Mouse (Mus musculus) embryonic facial prominence, embryonic 11.5 days (tissue): Measurements from ENCODE around the gene Galnt12. TPM values are rescaled to one million over a fixed set of nuclear protein-coding genes. Genes with fewer than 3 reads are reported as not detected.

ENCODE experiments used
- ATAC-seq: fragments of 200-750 bp; cut with Nextera tagmentation; replicated peaks from 2 replicates; pipeline ENCODE4 v1.8.0; 2017; ENCODE audit warnings: low read depth; ENCODE audit not compliant: insufficient number of reproducible peaks, low FRiP score, low TSS enrichment
- DNase-seq: peaks from one replicate; pipeline ENCODE4 v3.0.0-alpha.2; 2015; ENCODE audit warnings: low spot score
- H3K27ac ChIP-seq: fragments of 300-500 bp; sonication (generic); replicated peaks from 2 replicates; pipeline ENCODE4 v1.5.1; 2014; ENCODE audit warnings: mild to moderate bottlenecking, low read depth, low read length, control low read depth
- H3K27me3 ChIP-seq: fragments of 300-500 bp; sonication (generic); 2 replicates; pipeline ENCODE4 v1.6.1; 2014; ENCODE audit warnings: mild to moderate bottlenecking, low read length, moderate library complexity, mixed read lengths; ENCODE audit not compliant: control insufficient read depth, insufficient read depth
- H3K36me3 ChIP-seq: fragments of 300-500 bp; sonication (generic); replicated peaks from 2 replicates; pipeline ENCODE4 v1.6.1; 2014; ENCODE audit warnings: low read depth, mild to moderate bottlenecking, low read length, moderate library complexity, mixed read lengths; ENCODE audit not compliant: control insufficient read depth, insufficient read depth
- H3K4me1 ChIP-seq: fragments of 300-500 bp; sonication (generic); 2 replicates; pipeline ENCODE4 v1.6.1; 2014; ENCODE audit warnings: low read length, mixed read lengths; ENCODE audit not compliant: control insufficient read depth, insufficient read depth
- H3K4me2 ChIP-seq: fragments of 300-500 bp; sonication (generic); 2 replicates; pipeline ENCODE4 v1.6.1; 2014; ENCODE audit warnings: low read depth, mild to moderate bottlenecking, control low read depth, low read length, moderate library complexity
- H3K4me3 ChIP-seq: fragments of 300-500 bp; sonication (generic); 2 replicates; pipeline ENCODE4 v1.5.1; 2014; ENCODE audit warnings: low read depth, low read length, control low read depth
- H3K9ac ChIP-seq: fragments of 300-500 bp; sonication (generic); replicated peaks from 2 replicates; pipeline ENCODE4 v1.6.1; 2014; ENCODE audit warnings: mild to moderate bottlenecking, control low read depth, low read length
- H3K9me3 ChIP-seq: fragments of 300-500 bp; sonication (generic); replicated peaks from 2 replicates; pipeline ENCODE4 v1.6.1; 2016; ENCODE audit warnings: mild to moderate bottlenecking, low read length, inconsistent platforms, mixed read lengths; ENCODE audit not compliant: control insufficient read depth
- WGBS: fragments of 180-500 bp; shearing (Covaris S2); extraction: QIAGEN DNeasy Blood & Tissue Kit; methylation state at CpG from one replicate; pipeline ENCODE4 v1.1.7; 2014; 5-methylcytosine and 5-hydroxymethylcytosine counted together
- polyA plus RNA-seq: library from polyadenylated mRNA; unstranded; fragments of >200 nt; fragmentation: Nextera tagmentation; extraction: Ambion mirVana; gene quantifications from 2 replicates; pipeline ENCODE4 v1.2.1, GENCODE M21; 2014

Gene Galnt12
- polyA plus RNA-seq, 1 experiment from 2014 or later, result 2.3 TPM

DNA sequence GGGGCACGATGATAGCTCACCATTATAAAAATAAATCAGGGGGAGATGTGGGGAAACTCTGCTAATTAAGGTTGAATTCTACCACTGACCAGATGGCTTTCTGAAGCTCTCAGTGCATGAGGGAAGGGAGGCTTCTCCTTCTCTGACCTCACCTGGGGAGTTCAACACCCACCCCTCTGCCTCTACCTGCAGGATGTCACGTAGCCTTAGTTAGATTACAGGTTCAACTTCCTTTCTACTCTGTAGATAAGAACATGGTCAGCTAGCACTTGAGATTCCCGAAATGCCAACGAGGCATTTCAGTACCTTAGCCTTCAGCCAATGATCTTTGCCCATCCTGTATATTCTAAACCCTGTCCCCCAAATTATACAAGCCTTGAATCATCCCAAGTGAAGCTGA is 54.9 kb downstream of the Galnt12 start:
- H3K27ac ChIP-seq, result no peak overlapping the region
- WGBS, result 88% methylated on average over 4 of the region's 4 CpGs
- ATAC-seq (no peak), DNase-seq (no peak)
- H3K36me3 ChIP-seq, result no peaks in the 10 kb centered on the region
- H3K9ac ChIP-seq, result no peak overlapping the region
- H3K9me3 ChIP-seq, result no peaks in the 10 kb centered on the region
- H3K4me3 ChIP-seq, result no peak overlapping the region
- H3K27me3 ChIP-seq, result no peaks in the 10 kb centered on the region
- no peak overlapping the region for H3K4me2 ChIP-seq
- no peaks in the 10 kb centered on the region for H3K4me1 ChIP-seq

DNA sequence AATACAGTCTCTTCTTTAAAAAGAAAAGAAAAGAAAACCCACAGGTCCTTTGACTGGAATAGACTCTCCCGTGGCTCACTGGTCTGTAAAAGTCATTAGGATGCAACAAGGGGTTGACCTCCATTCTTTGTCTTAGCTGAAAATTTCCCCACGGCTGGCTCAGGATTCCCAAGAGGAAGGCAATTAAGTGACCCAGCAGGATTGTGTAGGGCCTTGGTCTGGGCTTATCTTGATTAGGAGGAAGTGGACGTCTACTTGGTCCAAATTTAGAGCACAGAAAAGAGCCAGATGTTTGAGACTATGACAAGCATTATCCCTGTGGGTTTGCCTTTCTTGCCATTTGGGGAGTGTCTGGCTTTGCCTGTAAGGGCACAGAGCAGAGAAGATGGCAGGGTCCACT is 58.3 kb downstream of the Galnt12 start:
- Histone ChIP-seq H3K4me3 (no peak overlapping the region), H3K27me3 (no peaks in the 10 kb centered on the region), H3K9me3 (no peaks in the 10 kb centered on the region), H3K4me1 (no peaks in the 10 kb centered on the region), H3K9ac (no peak overlapping the region), H3K4me2 (no peak overlapping the region), H3K27ac (no peak overlapping the region), H3K36me3 (no peaks in the 10 kb centered on the region)
- DNase-seq (no peak), ATAC-seq (no peak)
- WGBS, result 17% methylated on average over 3 of the region's 3 CpGs

DNA sequence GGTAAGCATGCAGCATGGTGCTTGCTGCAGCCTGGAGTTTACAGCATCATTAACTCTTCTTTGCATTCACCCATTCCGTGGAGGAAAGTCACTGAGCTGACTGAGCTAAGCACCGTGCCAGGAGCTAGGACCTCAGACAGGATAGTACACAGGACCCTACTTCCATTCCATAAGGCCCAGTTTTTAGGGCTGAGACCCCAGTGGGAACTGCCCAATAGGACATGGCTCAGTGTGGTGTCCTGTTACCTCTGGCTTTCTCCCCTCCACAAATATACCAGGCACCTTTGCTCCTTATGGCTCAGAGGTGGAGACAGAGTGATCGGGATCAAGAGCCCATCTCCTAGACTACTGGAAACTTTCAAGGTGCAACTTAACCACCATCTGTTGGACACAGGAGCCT is 59.1 kb downstream of the Galnt12 start:
- no peak for DNase-seq

DNA sequence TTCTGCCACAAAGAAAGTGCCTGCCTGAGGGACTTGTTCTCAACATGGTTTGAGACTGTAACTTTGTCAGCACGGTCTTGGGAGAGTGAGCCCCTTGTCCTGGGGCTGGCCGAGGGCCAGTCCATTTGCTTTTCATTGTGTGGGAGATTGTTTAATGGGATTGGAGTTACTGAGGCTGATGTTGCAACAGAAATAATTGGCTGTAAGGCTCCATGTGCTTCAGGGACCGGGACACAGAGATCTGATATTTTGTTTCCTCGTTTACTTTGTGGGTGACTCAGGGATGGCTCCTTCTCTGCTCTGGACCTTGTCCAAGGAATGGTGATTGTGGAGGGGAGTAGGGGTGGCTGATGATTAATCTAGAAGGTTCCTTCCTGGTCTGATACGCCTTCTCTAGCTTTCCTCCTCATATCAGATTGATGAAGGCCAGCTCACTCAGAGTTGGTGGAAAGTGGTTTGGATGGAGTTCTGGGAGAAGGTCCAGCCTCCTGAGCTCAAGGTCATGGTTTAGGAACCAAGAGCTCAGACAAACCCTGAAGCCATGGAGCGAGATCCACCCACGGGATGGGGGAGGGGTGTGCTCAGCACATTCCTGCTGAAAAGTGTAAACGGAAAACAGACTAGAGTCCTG is 60.0 kb downstream of the Galnt12 start:
- DNase-seq (no peak), ATAC-seq (no peak)
- no peak overlapping the region for H3K4me2 ChIP-seq
- H3K4me1 ChIP-seq, result no peaks in the 10 kb centered on the region
- no peak overlapping the region for H3K27ac ChIP-seq
- H3K27me3 ChIP-seq, result no peaks in the 10 kb centered on the region
- WGBS, result 79% methylated on average over 8 of the region's 8 CpGs
- no peaks in the 10 kb centered on the region for H3K9me3 ChIP-seq
- no peaks in the 10 kb centered on the region for H3K36me3 ChIP-seq
- no peak overlapping the region for H3K9ac ChIP-seq
- no peak overlapping the region for H3K4me3 ChIP-seq

More for the DNA sequence above, 59.1 kb downstream of the Galnt12 start:
- H3K9me3 ChIP-seq, result no peaks in the 10 kb centered on the region
- H3K4me3 ChIP-seq, result no peak overlapping the region
- H3K4me1 ChIP-seq, result no peaks in the 10 kb centered on the region
- no peak overlapping the region for H3K27ac ChIP-seq
- H3K36me3 ChIP-seq, result no peaks in the 10 kb centered on the region
- WGBS, result 89% methylated on average over 3 of the region's 3 CpGs
- no peak for ATAC-seq
- no peak overlapping the region for H3K9ac ChIP-seq
- no peaks in the 10 kb centered on the region for H3K27me3 ChIP-seq
- no peak overlapping the region for H3K4me2 ChIP-seq

DNA sequence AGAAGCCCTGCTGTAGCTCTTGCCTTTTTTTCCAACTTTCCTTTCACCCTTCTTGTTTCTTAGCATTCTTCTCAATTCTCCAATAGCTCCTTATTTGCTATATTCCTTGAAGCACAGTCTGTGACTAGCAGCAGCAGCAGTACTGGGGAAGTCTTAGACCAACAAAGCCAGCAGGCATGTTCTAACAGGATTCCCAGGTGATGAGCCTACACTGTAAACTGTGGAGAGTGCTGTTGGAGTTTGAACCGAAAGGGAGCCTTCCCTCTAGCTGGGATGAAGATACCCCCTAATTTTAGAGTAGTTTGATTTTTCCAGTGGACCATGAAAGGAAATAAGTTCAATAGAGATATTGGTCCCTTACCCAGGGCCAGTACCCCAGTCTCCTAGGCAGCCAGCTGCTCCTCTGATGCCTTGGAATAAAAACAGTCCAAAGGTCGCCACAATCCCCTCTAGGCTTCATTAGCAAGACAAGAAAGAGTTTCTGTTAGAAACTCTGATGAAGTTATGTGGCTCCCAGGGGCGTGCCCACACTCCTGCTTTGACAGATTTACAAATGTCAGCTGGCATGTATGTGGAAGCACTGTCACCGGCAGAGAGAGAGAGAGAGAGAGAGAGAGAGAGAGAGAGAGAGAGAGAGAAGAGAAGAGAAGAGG is 69.5 kb downstream of the Galnt12 start:
- no peaks in the 10 kb centered on the region for H3K36me3 ChIP-seq

DNA sequence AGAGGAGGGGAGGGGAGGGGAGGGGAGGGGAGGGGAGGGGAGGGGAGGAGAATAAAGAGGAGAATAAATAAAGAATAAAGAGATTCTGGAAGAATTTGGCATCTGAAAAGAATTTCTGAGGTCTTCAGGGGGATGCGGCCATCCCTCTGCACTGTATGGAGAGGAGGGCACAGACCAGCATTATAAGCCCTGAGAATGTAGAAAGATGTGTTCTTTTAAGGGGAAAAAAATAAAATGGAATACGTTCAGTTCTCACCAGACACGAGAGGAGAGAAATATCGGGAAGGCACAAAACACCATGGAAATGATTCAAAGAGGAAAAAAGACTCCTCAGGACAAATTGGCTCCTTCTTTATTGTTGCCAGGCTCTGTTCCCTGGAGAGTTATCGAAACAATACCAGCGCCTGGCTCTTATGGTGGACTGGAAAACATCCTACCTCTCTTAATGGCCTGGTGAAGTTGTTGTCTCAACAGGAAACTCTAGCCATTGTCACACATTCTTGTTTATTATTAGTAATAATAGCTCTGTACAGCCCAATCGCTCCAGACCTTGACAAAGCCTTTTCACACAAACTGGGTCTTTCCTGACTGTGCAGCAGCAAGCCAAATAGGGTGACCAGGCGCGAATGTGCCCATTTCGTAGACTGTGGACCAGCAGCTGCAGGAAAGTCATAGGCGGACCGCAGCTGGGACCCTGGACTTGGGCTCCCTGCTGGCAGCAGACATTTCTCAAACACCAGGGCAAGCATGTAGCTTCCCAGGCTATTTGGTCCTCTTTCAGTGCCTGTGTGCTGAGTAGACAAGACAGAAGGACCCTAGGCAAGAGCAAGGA is 70.3 kb downstream of the Galnt12 start:
- Histone ChIP-seq H3K27ac (no peak overlapping the region), H3K4me2 (no peak overlapping the region), H3K4me3 (no peak overlapping the region), H3K36me3 (no peaks in the 10 kb centered on the region), H3K9ac (no peak overlapping the region), H3K9me3 (no peaks in the 10 kb centered on the region), H3K4me1 (no peaks in the 10 kb centered on the region), H3K27me3 (no peaks in the 10 kb centered on the region)
- DNase-seq (no peak), ATAC-seq (no peak)
- WGBS, result 70% methylated on average over 12 of the region's 12 CpGs

More for the DNA sequence above, 69.5 kb downstream of the Galnt12 start:
- 8% methylated on average over 3 of the region's 4 CpGs for WGBS
- Histone ChIP-seq H3K4me2 (no peak overlapping the region), H3K9me3 (no peaks in the 10 kb centered on the region), H3K4me1 (no peaks in the 10 kb centered on the region), H3K4me3 (no peak overlapping the region), H3K9ac (no peak overlapping the region), H3K27me3 (no peaks in the 10 kb centered on the region), H3K27ac (no peak overlapping the region)
- DNase-seq (peak; percentile 15), ATAC-seq (no peak)

DNA sequence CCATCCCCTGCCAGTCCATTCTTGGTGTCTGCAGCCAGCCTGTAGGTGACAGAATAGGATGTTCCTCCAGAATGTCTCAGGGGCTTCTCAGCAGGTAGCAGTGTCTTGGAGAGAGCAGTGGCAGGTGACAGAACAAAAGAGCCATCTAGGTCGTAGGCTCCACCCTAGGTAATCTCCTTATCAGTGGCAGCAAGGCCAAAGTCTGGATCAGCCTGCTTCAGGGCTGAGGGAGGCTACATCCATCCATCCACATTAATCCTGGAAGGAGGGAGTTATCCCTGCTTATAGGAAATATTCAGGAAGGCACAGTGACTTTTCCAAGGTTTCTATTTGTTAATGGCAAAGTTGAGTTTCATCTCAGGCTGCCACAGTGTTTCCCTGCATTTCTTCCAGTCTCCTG is 80.6 kb downstream of the Galnt12 start:
- ATAC-seq (no peak), DNase-seq (no peak)
- no peak overlapping the region for H3K27ac ChIP-seq
- no peaks in the 10 kb centered on the region for H3K9me3 ChIP-seq
- H3K27me3 ChIP-seq, result no peaks in the 10 kb centered on the region
- no peaks in the 10 kb centered on the region for H3K4me1 ChIP-seq
- H3K9ac ChIP-seq, result no peak overlapping the region
- H3K4me3 ChIP-seq, result no peak overlapping the region
- WGBS, result 30% methylated on average over 1 of the region's 1 CpGs
- no peaks in the 10 kb centered on the region for H3K36me3 ChIP-seq
- H3K4me2 ChIP-seq, result no peak overlapping the region
